Mouse (Mus musculus): ENCODE measurements around the gene Zfp512b.

DNA sequence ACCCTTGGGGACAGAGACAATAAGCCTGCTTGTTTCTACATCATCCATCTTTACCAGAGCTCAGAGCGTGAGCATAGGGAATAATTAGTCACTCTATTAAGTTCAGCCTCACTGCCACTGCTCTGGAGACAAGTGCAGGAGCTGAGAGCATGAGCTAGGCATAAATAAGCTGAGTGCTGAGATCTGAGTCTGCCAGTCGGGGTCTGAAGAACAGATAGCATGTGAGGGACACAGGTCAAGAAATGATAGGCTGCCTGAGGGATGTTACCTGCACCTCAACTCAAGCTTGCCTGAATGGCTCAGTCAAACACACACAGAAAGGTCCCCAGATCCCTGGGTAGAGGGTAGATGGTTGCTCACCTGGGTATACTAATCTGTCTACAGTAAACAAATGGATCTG, 15.5 kb downstream of the Zfp512b start:
- TF ChIP-seq CTCF (IDR thresholded peaks at IDR 0.05; ENCODE audit: low read depth, low read length) (no peak), POLR2A (IDR thresholded peaks at IDR 0.05; ENCODE audit: extremely low read depth, insufficient read depth, low read length) (no peak)
